Mouse (Mus musculus) forebrain, embryonic 14.5 days (tissue): ENCODE measurements at regions not wholly inside any gene's neighbourhood (a gene's known extent, or its start where the extent isn't known, plus 50 kb on each side); places are given as distances from the start of the nearest gene placed in this dataset.
A peak's percentile ranks its signal among the peaks of the same experiment; 100 is the strongest.

Experiments
- ATAC-seq: fragments of 200-750 bp; cut with Nextera tagmentation; 2 replicates; pipeline ENCODE4 v1.8.0; 2017; ENCODE audit warnings: mild to moderate bottlenecking, moderate library complexity
- DNase-seq: peaks from one replicate; pipeline ENCODE4 v3.0.0-alpha.2; 2015; ENCODE audit warnings: low spot score
- H3K27ac ChIP-seq: fragments of 300-500 bp; sonication (generic); 2 replicates; pipeline ENCODE4 v1.5.1; 2014; ENCODE audit warnings: low read depth, mild to moderate bottlenecking, control low read depth, low read length, moderate library complexity
- H3K27me3 ChIP-seq: fragments of 300-500 bp; sonication (generic); replicated peaks from 2 replicates; pipeline ENCODE4 v1.6.1; 2014; ENCODE audit warnings: low read length, control low read depth, mixed read lengths; ENCODE audit not compliant: control insufficient read depth, insufficient read depth
- H3K36me3 ChIP-seq: fragments of 300-500 bp; sonication (generic); 2 replicates; pipeline ENCODE4 v1.6.1; 2014; ENCODE audit warnings: low read length, control low read depth; ENCODE audit not compliant: control insufficient read depth, insufficient read depth
- H3K4me1 ChIP-seq: fragments of 300-500 bp; sonication (generic); 2 replicates; pipeline ENCODE4 v1.6.1; 2014; ENCODE audit warnings: antibody characterized with exemption, low read length, control low read depth; ENCODE audit not compliant: control insufficient read depth, insufficient read depth
- H3K4me2 ChIP-seq: fragments of 300-500 bp; sonication (generic); 2 replicates; pipeline ENCODE4 v1.6.1; 2014; ENCODE audit warnings: mild to moderate bottlenecking, control low read depth, low read length
- H3K4me3 ChIP-seq: fragments of 300-500 bp; sonication (generic); 2 replicates; pipeline ENCODE4 v1.5.1; 2014; ENCODE audit warnings: low read depth, low read length, control low read depth
- H3K9ac ChIP-seq: fragments of 300-500 bp; sonication (generic); 2 replicates; pipeline ENCODE4 v1.6.1; 2014; ENCODE audit warnings: mild to moderate bottlenecking, low read length, control low read depth, moderate library complexity
- H3K9me3 ChIP-seq: fragments of 300-500 bp; sonication (generic); replicated peaks from 2 replicates; pipeline ENCODE4 v1.6.1; 2016; ENCODE audit warnings: low read length, control low read depth, mixed read lengths; ENCODE audit not compliant: control insufficient read depth
- WGBS: fragments of 180-500 bp; shearing (Covaris S2); extraction: QIAGEN DNeasy Blood & Tissue Kit; methylation state at CpG from one replicate; pipeline ENCODE4 v1.1.7; 2014; 5-methylcytosine and 5-hydroxymethylcytosine counted together

GRCm38 (mm10) chr10:25677889-25678288 lies 141.8 kb upstream of the Smlr1 start:
- Histone ChIP-seq H3K27ac (no peak overlapping the region), H3K4me1 (no peaks in the 10 kb centered on the region; the same call in 1 of the 2 replicates), H3K4me2 (no peak overlapping the region), H3K36me3 (no peaks in the 10 kb centered on the region), H3K9ac (no peak overlapping the region), H3K4me3 (no peak overlapping the region), H3K27me3 (no peaks in the 10 kb centered on the region), H3K9me3 (no peaks in the 10 kb centered on the region)
- ATAC-seq = peak; percentile 84; the same call in 1 of the 2 replicates
- peak; percentile 81 for DNase-seq
- WGBS = 42% methylated on average over 1 of the region's 1 CpGs

- no peak overlapping the region for H3K27ac ChIP-seq
- ATAC-seq = no peak
- WGBS = 80% methylated on average over 10 of the region's 10 CpGs
Observed at GRCm38 (mm10) chr10:25675368-25675767, 139.3 kb upstream of the Smlr1 start.

GRCm38 (mm10) chr10:25670061-25670460 lies 134.0 kb upstream of the Smlr1 start:
- no peaks in the 10 kb centered on the region for H3K36me3 ChIP-seq
- no peaks in the 10 kb centered on the region for H3K27me3 ChIP-seq
- H3K4me1 ChIP-seq = no peaks in the 10 kb centered on the region
- no peak overlapping the region for H3K27ac ChIP-seq
- no peak for DNase-seq
- WGBS = 89% methylated on average over 1 of the region's 1 CpGs
- ATAC-seq = no peak
- H3K9me3 ChIP-seq = no peaks in the 10 kb centered on the region
- no peak overlapping the region for H3K4me3 ChIP-seq
- H3K4me2 ChIP-seq = no peak overlapping the region
- no peak overlapping the region for H3K9ac ChIP-seq

More at GRCm38 (mm10) chr10:25675368-25675767, 139.3 kb upstream of the Smlr1 start:
- no peak for DNase-seq
- Histone ChIP-seq H3K4me3 (no peak overlapping the region), H3K36me3 (no peaks in the 10 kb centered on the region), H3K4me2 (no peak overlapping the region), H3K4me1 (no peaks in the 10 kb centered on the region; the same call in 1 of the 2 replicates), H3K9ac (no peak overlapping the region), H3K27me3 (no peaks in the 10 kb centered on the region), H3K9me3 (no peaks in the 10 kb centered on the region)

- H3K4me3 ChIP-seq = no peak overlapping the region
- H3K27me3 ChIP-seq = no peaks in the 10 kb centered on the region
- no peak overlapping the region for H3K4me2 ChIP-seq
- no peak for DNase-seq
- H3K9me3 ChIP-seq = no peaks in the 10 kb centered on the region
- H3K36me3 ChIP-seq = no peaks in the 10 kb centered on the region
- H3K27ac ChIP-seq = no peak overlapping the region
- 73% methylated on average over 16 of the region's 16 CpGs for WGBS
- ATAC-seq = no peak
- H3K9ac ChIP-seq = no peak overlapping the region
- no peaks in the 10 kb centered on the region for H3K4me1 ChIP-seq
Observed at GRCm38 (mm10) chr10:25652742-25653563, 116.9 kb upstream of the Smlr1 start.

GRCm38 (mm10) chr10:25647740-25648139 lies 111.7 kb upstream of the Smlr1 start:
- ATAC-seq = no peak
- H3K4me3 ChIP-seq = no peak overlapping the region
- H3K9me3 ChIP-seq = no peaks in the 10 kb centered on the region
- no peak overlapping the region for H3K27ac ChIP-seq
- no peak overlapping the region for H3K4me2 ChIP-seq
- DNase-seq = no peak
- no peaks in the 10 kb centered on the region for H3K27me3 ChIP-seq
- H3K36me3 ChIP-seq = no peaks in the 10 kb centered on the region
- WGBS = 87% methylated on average over 1 of the region's 1 CpGs
- H3K9ac ChIP-seq = no peak overlapping the region
- H3K4me1 ChIP-seq = no peaks in the 10 kb centered on the region

- DNase-seq = no peak
- Histone ChIP-seq H3K4me1 (no peaks in the 10 kb centered on the region), H3K36me3 (no peaks in the 10 kb centered on the region), H3K4me3 (no peak overlapping the region), H3K4me2 (no peak overlapping the region), H3K9me3 (no peaks in the 10 kb centered on the region), H3K9ac (no peak overlapping the region), H3K27me3 (no peaks in the 10 kb centered on the region), H3K27ac (no peak overlapping the region)
- ATAC-seq = no peak
- 68% methylated on average over 3 of the region's 3 CpGs for WGBS
Observed at GRCm38 (mm10) chr10:25643518-25643993, 107.5 kb upstream of the Smlr1 start.

- H3K4me3 ChIP-seq = no peak overlapping the region
- no peaks in the 10 kb centered on the region for H3K4me1 ChIP-seq
- no peaks in the 10 kb centered on the region for H3K27me3 ChIP-seq
- DNase-seq (peak; percentile 41), ATAC-seq (no peak; the same call in 1 of the 2 replicates)
- H3K9ac ChIP-seq = no peak overlapping the region
- no peak overlapping the region for H3K4me2 ChIP-seq
- H3K27ac ChIP-seq = no peak overlapping the region
- no peaks in the 10 kb centered on the region for H3K9me3 ChIP-seq
- 83% methylated on average over 9 of the region's 9 CpGs for WGBS
- H3K36me3 ChIP-seq = no peaks in the 10 kb centered on the region
Observed at GRCm38 (mm10) chr10:25642079-25642696, 106.1 kb upstream of the Smlr1 start.

- H3K9ac ChIP-seq = no peak overlapping the region
- no peaks in the 10 kb centered on the region for H3K27me3 ChIP-seq
- H3K36me3 ChIP-seq = no peaks in the 10 kb centered on the region
- no peak overlapping the region for H3K27ac ChIP-seq
- WGBS = 24% methylated on average over 4 of the region's 4 CpGs
- H3K9me3 ChIP-seq = no peaks in the 10 kb centered on the region
- no peaks in the 10 kb centered on the region for H3K4me1 ChIP-seq
- no peak overlapping the region for H3K4me2 ChIP-seq
- H3K4me3 ChIP-seq = no peak overlapping the region
- peak; percentile 91 for DNase-seq
- peak; percentile 87; the same call in 1 of the 2 replicates for ATAC-seq
Observed at GRCm38 (mm10) chr10:25633058-25633614, 97.1 kb upstream of the Smlr1 start.
